Mouse (Mus musculus) gastrocnemius, adult 8-10 months (tissue): Measurements from ENCODE around the gene Tmcc3. TPM values are rescaled to one million over a fixed set of nuclear protein-coding genes. Genes with fewer than 3 reads are reported as not detected.
"Not testable (repeated sequence)": the region's sequence is repeated elsewhere in the genome, so short reads cannot be mapped to it uniquely, and the experiment has no call there.

ENCODE experiments used
- DNase-seq, 2 experiments: peaks; one replicate each; pipeline ENCODE4 v3.0.0; 2022; ENCODE audit warnings: low spot score in 2 of 2
- total RNA-seq, 4 experiments: library from RNA; stranded (reverse); gene quantifications; 2 replicates each; pipeline ENCODE4 v1.2.4; 2022

Gene Tmcc3
- total RNA-seq, 4 experiments from 2014 or later: 17.4 to 22.5 (median 20.3) TPM

GRCm38 (mm10) chr10:94514091-94514505, 202.3 kb downstream of the Tmcc3 start:
- no peak for DNase-seq

GRCm38 (mm10) chr10:94514506-94515178, 202.9 kb downstream of the Tmcc3 start:
- peak; percentile 56 to 69 for DNase-seq

GRCm38 (mm10) chr10:94515179-94515545, 203.4 kb downstream of the Tmcc3 start:
- DNase-seq: peak; percentile 55 to 73

GRCm38 (mm10) chr10:94515583-94515982, 203.8 kb downstream of the Tmcc3 start:
- DNase-seq: no peak

- peak in 1 of 2 experiments; percentile 23 for DNase-seq
Measured at GRCm38 (mm10) chr10:94519887-94520286, 208.1 kb downstream of the Tmcc3 start.

- no peak for DNase-seq
Measured at GRCm38 (mm10) chr10:94520306-94521106, 208.8 kb downstream of the Tmcc3 start.

GRCm38 (mm10) chr10:94521107-94521401, 209.3 kb downstream of the Tmcc3 start:
- no peak for DNase-seq

GRCm38 (mm10) chr10:94521776-94522175, 210.0 kb downstream of the Tmcc3 start:
- no peak for DNase-seq

GRCm38 (mm10) chr10:94523297-94523696, 211.5 kb downstream of the Tmcc3 start:
- no peak for DNase-seq

GRCm38 (mm10) chr10:94523711-94524156, 212.0 kb downstream of the Tmcc3 start:
- peak in 1 of 2 experiments; percentile 43 for DNase-seq

- no peak for DNase-seq
Measured at GRCm38 (mm10) chr10:94524966-94525365, 213.2 kb downstream of the Tmcc3 start.

GRCm38 (mm10) chr10:94525784-94526183, 214.0 kb downstream of the Tmcc3 start:
- no peak for DNase-seq

GRCm38 (mm10) chr10:94526834-94527233, 215.1 kb downstream of the Tmcc3 start:
- no peak for DNase-seq

- DNase-seq: no peak
Measured at GRCm38 (mm10) chr10:94527248-94527647, 215.5 kb downstream of the Tmcc3 start.

GRCm38 (mm10) chr10:94530079-94530478, 218.3 kb downstream of the Tmcc3 start:
- no peak for DNase-seq

- no peak for DNase-seq
Measured at GRCm38 (mm10) chr10:94531482-94531881, 219.7 kb downstream of the Tmcc3 start.

- no peak for DNase-seq
Measured at GRCm38 (mm10) chr10:94533081-94533724, 221.5 kb downstream of the Tmcc3 start.

- not testable (repeated sequence) for DNase-seq
Measured at GRCm38 (mm10) chr10:94538623-94539022, 226.9 kb downstream of the Tmcc3 start.

GRCm38 (mm10) chr10:94540241-94540640, 228.5 kb downstream of the Tmcc3 start:
- no peak for DNase-seq

- DNase-seq: no peak
Measured at GRCm38 (mm10) chr10:94543956-94544355, 232.2 kb downstream of the Tmcc3 start.

GRCm38 (mm10) chr10:94544803-94545202, 233.1 kb downstream of the Tmcc3 start:
- no peak for DNase-seq
